Comparison of ENCODE assay signal across 25 mouse cellular contexts in the genomic region with DNA sequence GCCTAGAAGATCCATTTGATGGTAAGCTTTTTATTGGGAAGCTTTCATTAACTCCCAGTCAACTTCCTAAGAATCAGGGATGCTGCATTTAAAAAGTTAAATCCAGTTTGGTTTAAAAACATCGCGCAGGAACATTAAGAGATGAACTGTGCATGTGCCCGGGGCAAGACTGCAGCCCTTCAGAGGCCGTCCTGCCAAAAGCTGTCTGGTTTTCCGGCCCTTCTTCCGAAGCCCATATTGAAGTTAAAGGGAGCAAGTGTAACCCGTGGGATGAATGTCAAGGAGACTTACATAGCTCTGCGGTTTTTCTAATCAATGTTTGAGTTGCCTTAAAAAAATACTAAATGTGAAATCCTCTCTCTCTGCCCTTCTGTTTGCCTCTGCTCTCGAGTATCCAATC. TPM values are rescaled to one million over a fixed set of nuclear protein-coding genes. Genes with fewer than 3 reads are reported as not detected.
"Had no signal": no experiment of that assay in that cellular context is flagged by ENCODE, and none has a peak within 500 bp of the region (broad histone marks: within the 10 kb centered on the region; RNA-seq: fewer than 3 reads in every experiment).

No protein-coding gene starts in this region.

- H3K27ac ChIP-seq: lung, embryonic 15.5 days; macrophage; midbrain, embryonic 13.5 days; midbrain, embryonic 15.5 days; neural tube, embryonic 12.5 days; stomach, embryonic 15.5 days; stomach, postnatal 0 days had no signal

- H3K4me2 ChIP-seq: lung, embryonic 15.5 days; midbrain, embryonic 11.5 days; midbrain, embryonic 13.5 days; midbrain, embryonic 15.5 days; neural tube, embryonic 12.5 days; stomach, embryonic 15.5 days had no signal

- H3K9me3 ChIP-seq: lung, embryonic 15.5 days; midbrain, embryonic 13.5 days; midbrain, embryonic 15.5 days; neural tube, embryonic 12.5 days; stomach, embryonic 15.5 days had no signal

- ATAC-seq: liver, postnatal 0 days; lung, postnatal 0 days; midbrain, embryonic 13.5 days; midbrain, embryonic 15.5 days had no signal

- H3K9ac ChIP-seq: liver, postnatal 0 days; lung, embryonic 15.5 days; midbrain, embryonic 13.5 days; midbrain, embryonic 15.5 days; neural tube, embryonic 12.5 days; stomach, embryonic 15.5 days had no signal

- H3K36me3 ChIP-seq: lung, embryonic 15.5 days; midbrain, embryonic 13.5 days; midbrain, embryonic 15.5 days; neural tube, embryonic 12.5 days; stomach, embryonic 15.5 days had no signal

- DNase-seq: liver, postnatal 0 days; lung, adult 2 months; lung, postnatal 14 days; lung, postnatal 36 days; right cerebral cortex, postnatal 14 days; thymus, adult 2 months; thymus, postnatal 25 days; thymus, postnatal 4 days had no signal

- H3K4me3 ChIP-seq: lung, embryonic 15.5 days; megakaryocyte, embryonic 14.5 days; midbrain, embryonic 13.5 days; midbrain, embryonic 15.5 days; neural tube, embryonic 12.5 days; stomach, embryonic 15.5 days had no signal

- H3K27me3 ChIP-seq: lung, embryonic 15.5 days; midbrain, embryonic 15.5 days; stomach, embryonic 15.5 days had no signal

RNA-seq across cellular contexts. Expression of gene Smad9, which starts 3.8 kb away (rescaled TPM):
- total RNA-seq: megakaryocyte progenitor cell, adult 5-6 weeks; monocyte, adult 5-6 weeks; neutrophil, adult 5-6 weeks had no signal
- polyA plus RNA-seq: macrophage had no signal

RNA-seq across cellular contexts. Expression of gene Gm21958, which starts 45.1 kb away (rescaled TPM):
- total RNA-seq: megakaryocyte progenitor cell, adult 5-6 weeks; midbrain, postnatal 0 days; monocyte, adult 5-6 weeks; neutrophil, adult 5-6 weeks had no signal
- polyA plus RNA-seq: liver, postnatal 0 days; lung, adult 2 months; lung, postnatal 0 days; macrophage; midbrain, embryonic 15.5 days; midbrain, postnatal 0 days; neural tube, embryonic 12.5 days; spleen, adult 2 months; stomach, embryonic 15.5 days; stomach, postnatal 0 days; testis, adult 2 months; thymus, adult 2 months; urinary bladder, adult 2 months had no signal
